Mouse (Mus musculus) thymus, adult 2 months (tissue): ENCODE measurements at regions not wholly inside any gene's neighbourhood (a gene's known extent, or its start where the extent isn't known, plus 50 kb on each side); places are given as distances from the start of the nearest gene placed in this dataset.

Source experiments
- CTCF ChIP-seq: fragments of 200-500 bp; IDR thresholded peaks from 2 replicates; pipeline ENCODE4 v1.5.1; 2012; ENCODE audit warnings: mild to moderate bottlenecking, control low read depth, low read length, moderate library complexity, borderline replicate concordance; ENCODE audit not compliant: control insufficient read depth, poor library complexity, insufficient read depth; ENCODE audit errors: extremely low read depth
- POLR2A ChIP-seq: fragments of 200-500 bp; IDR thresholded peaks from 2 replicates; pipeline ENCODE4 v1.6.1; 2012; ENCODE audit warnings: mild to moderate bottlenecking, low read length, control low read depth, moderate library complexity; ENCODE audit not compliant: control insufficient read depth, poor library complexity, insufficient read depth; ENCODE audit errors: extremely low read depth

DNA sequence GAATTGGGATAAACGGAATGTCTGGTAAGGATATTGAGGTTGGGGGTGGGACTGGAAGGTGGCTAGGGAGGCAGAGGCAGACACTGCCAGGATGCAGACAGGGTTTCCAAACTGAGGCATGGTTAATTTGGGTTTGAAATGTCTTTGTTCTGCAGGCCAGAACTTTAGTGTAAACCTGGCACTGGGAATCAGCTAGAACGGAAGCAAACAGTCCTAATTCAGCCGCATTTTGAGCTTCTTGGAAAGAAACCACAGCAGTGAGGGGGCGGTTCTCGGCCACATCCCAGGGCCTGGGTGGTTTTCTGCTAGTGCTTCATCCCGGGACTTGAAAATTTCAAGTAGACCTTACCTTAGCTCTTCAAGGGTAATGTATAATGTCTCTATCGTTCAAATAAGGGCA lies 100.6 kb upstream of the Irf2bp2 start:
- TF ChIP-seq POLR2A (no peak), CTCF (no peak)
